Mouse (Mus musculus): ENCODE results near the gene Ndufs1.

DNA sequence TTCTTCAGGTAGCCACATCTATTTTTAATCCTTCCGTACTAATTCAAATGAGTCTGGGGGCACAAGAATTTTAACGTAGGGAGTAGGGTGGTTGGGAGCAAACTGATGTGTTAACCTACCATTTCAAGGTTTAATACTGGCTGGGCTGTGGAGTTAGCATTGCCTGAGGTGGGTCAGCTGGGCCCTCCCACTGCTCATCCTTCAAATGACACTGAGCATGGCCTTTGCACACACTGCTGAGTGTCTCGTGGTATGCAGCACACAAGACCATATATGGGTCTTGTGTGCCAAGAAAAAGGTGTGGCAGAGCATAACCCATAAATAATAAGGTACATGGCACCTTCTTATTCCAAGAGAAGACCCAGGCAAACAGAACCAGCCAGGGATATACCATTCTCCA, 31.0 kb upstream of the Ndufs1 start:
- no peak for TF ChIP-seq POLR2A (IDR thresholded peaks at IDR 0.05; ENCODE audit: insufficient read length, low read depth)
- TF ChIP-seq MYOD1 (IDR thresholded peaks at IDR 0.05; ENCODE audit: control insufficient read depth in 1 of 3, insufficient read length in 2 of 3, low read depth in 2 of 3), result no peak
- no peak for TF ChIP-seq MYOG (IDR thresholded peaks at IDR 0.05; ENCODE audit: control insufficient read depth in 1 of 3, insufficient read depth in 1 of 3, insufficient read length in 2 of 3, low read depth in 2 of 3)
- TF ChIP-seq REST (IDR thresholded peaks at IDR 0.05; ENCODE audit: insufficient read depth, insufficient read length), result no peak
- TF ChIP-seq USF1 (IDR thresholded peaks at IDR 0.05; ENCODE audit: low read depth), result no peak
- no peak for TF ChIP-seq POLR2AphosphoS2 (IDR thresholded peaks at IDR 0.05; ENCODE audit: insufficient read length, low read depth)
- TF ChIP-seq TCF3 (IDR thresholded peaks at IDR 0.05; ENCODE audit: insufficient read length, low read depth), result no peak
- TF ChIP-seq SRF (IDR thresholded peaks at IDR 0.05; ENCODE audit: control insufficient read depth, insufficient read length, low read depth), result no peak
- TF ChIP-seq MAX (IDR thresholded peaks at IDR 0.05; ENCODE audit: low read depth), result no peak
- no peak for TF ChIP-seq CEBPB (IDR thresholded peaks at IDR 0.05; ENCODE audit: insufficient read depth, poor library complexity, severe bottlenecking)
- TF ChIP-seq E2F4 (IDR thresholded peaks at IDR 0.05; ENCODE audit: insufficient read depth), result no peak

Measured in myocyte (in vitro differentiated cells).